Mouse (Mus musculus) hindbrain, embryonic 15.5 days (tissue): ENCODE results near the gene Cldn17. TPM values are rescaled to one million over a fixed set of nuclear protein-coding genes. Genes with fewer than 3 reads are reported as not detected.

Experiments
- ATAC-seq: fragments of 200-750 bp; cut with Nextera tagmentation; 2 replicates; pipeline ENCODE4 v1.8.0; 2017; ENCODE audit warnings: low read depth, moderate number of reproducible peaks, moderate TSS enrichment; ENCODE audit not compliant: low FRiP score
- H3K27ac ChIP-seq: fragments of 300-500 bp; sonication (generic); replicated peaks from 2 replicates; pipeline ENCODE4 v1.5.1; 2015; ENCODE audit warnings: mild to moderate bottlenecking, inconsistent platforms
- H3K27me3 ChIP-seq: fragments of 300-500 bp; sonication (generic); 2 replicates; pipeline ENCODE4 v1.6.1; 2015; ENCODE audit warnings: control low read depth, inconsistent platforms
- H3K36me3 ChIP-seq: fragments of 300-500 bp; sonication (generic); 2 replicates; pipeline ENCODE4 v1.6.1; 2015; ENCODE audit warnings: control low read depth, inconsistent platforms
- H3K4me1 ChIP-seq: fragments of 300-500 bp; sonication (generic); replicated peaks from 2 replicates; pipeline ENCODE4 v1.6.1; 2015; ENCODE audit warnings: control low read depth, inconsistent platforms
- H3K4me2 ChIP-seq: fragments of 300-500 bp; sonication (generic); 2 replicates; pipeline ENCODE4 v1.6.1; 2015; ENCODE audit warnings: moderate library complexity, mild to moderate bottlenecking, inconsistent platforms
- H3K4me3 ChIP-seq: fragments of 300-500 bp; sonication (generic); 2 replicates; pipeline ENCODE4 v1.5.1; 2015; ENCODE audit warnings: mild to moderate bottlenecking, inconsistent platforms
- H3K9ac ChIP-seq: fragments of 300-500 bp; sonication (generic); 2 replicates; pipeline ENCODE4 v1.6.1; 2015; ENCODE audit warnings: inconsistent platforms
- H3K9me3 ChIP-seq: fragments of 300-500 bp; sonication (generic); 2 replicates; pipeline ENCODE4 v1.6.1; 2016; ENCODE audit warnings: control low read depth, inconsistent platforms
- WGBS: fragments of 180-500 bp; shearing (Covaris S2); methylation state at CpG from one replicate; pipeline ENCODE4 v1.1.7; 2015; 5-methylcytosine and 5-hydroxymethylcytosine counted together
- polyA plus RNA-seq: library from polyadenylated mRNA; unstranded; fragments of >200 nt; fragmentation: Nextera tagmentation; extraction: Ambion mirVana; gene quantifications from 2 replicates; pipeline ENCODE4 v1.2.1, GENCODE M21; 2015

The Cldn17 gene
- not detected in 2 replicates for polyA plus RNA-seq

DNA sequence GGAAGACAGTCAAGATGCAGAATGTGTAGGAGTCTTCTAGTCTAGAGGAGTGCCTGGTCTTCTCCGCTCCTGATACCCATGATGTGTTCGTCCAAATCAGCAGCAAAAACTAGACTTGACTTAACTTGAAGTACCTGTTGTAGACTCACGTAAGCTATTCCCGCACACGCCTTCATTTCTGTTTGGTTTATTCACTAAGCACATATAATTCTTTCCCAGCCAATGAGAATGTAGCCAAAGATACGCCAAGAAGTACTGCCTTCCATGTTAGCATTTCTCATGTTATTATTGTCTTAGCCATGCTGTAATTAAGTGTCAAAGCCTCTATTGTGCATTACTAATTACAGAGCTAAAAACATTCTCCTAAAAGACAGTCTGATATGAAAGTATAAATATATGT, at the start of gene Cldn17:
TSS of gene Cldn17 (minus strand) at position 101 of the 400 bp plus-strand sequence.
- Histone ChIP-seq H3K9me3 (no peaks in the 10 kb centered on the region), H3K4me3 (no peak within 1 kb of the TSS), H3K27me3 (no peaks in the 10 kb centered on the region), H3K4me2 (no peak within 1 kb of the TSS), H3K4me1 (no peaks in the 10 kb centered on the region), H3K36me3 (no peaks in the 10 kb centered on the region), H3K27ac (no peak within 1 kb of the TSS), H3K9ac (no peak within 1 kb of the TSS)
- no peak for ATAC-seq
- WGBS: 97% methylated on average over 6 of the region's 6 CpGs

DNA sequence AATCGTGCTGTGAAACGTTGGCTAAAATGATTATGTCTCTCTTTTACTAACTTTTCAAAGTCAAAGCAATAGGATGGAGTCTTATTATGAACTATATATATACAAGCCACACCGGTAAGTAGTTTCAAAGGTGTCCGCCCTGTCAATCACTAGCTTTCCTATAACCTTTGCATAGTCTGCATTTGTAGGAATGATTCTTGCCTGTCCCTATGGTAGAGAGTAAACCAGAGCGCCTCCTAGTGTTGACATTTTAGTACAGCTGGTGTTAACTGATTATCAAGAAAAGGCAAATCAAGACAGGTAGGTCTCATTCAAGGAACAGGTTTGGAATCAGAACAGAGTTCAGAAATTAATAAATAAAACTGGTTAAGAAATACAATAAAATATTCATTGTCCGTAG, 35.7 kb upstream of the Cldn17 start:
- Histone ChIP-seq H3K4me3 (no peak overlapping the region), H3K4me1 (no peaks in the 10 kb centered on the region), H3K27ac (no peak overlapping the region), H3K9ac (no peak overlapping the region), H3K4me2 (no peak overlapping the region), H3K9me3 (no peaks in the 10 kb centered on the region), H3K36me3 (no peaks in the 10 kb centered on the region), H3K27me3 (no peaks in the 10 kb centered on the region)
- 59% methylated on average over 6 of the region's 6 CpGs for WGBS
- no peak for ATAC-seq

DNA sequence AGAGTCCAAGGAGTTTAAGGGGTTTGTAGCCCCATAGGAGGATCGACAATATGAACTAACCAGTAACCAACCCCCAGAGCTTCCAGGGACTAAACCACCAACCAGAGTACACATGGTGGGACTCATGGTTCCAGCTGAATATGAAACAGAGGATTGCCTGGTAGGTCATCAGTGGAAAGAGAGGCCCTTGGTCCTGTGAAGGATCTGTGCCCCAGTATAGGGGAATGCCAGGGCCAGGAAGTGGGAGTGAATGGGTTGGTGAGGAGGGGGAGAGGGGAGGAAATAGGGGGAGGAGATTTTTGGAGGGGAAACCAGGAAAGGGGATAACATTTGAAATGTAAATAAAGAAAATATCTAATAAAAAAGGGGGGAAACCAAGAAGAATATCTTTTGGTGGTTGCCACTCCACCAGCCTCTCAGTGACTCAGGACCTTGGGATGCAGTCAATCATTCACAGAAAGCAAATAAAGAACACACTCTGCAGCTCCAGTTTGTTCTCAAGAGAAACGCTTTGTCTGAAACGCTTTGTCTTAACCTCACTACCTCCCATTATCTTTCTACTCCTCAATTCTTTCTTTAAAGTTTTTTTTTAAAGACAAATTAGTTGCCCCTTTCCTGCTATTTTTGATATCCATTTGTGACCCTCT, 33.2 kb upstream of the Cldn17 start:
- H3K27me3 ChIP-seq: no peaks in the 10 kb centered on the region
- no peaks in the 10 kb centered on the region for H3K9me3 ChIP-seq
- no peak overlapping the region for H3K4me2 ChIP-seq
- H3K4me3 ChIP-seq: no peak overlapping the region
- no peak overlapping the region for H3K9ac ChIP-seq
- 55% methylated on average over 3 of the region's 3 CpGs for WGBS
- no peaks in the 10 kb centered on the region for H3K4me1 ChIP-seq
- H3K27ac ChIP-seq: no peak overlapping the region
- H3K36me3 ChIP-seq: no peaks in the 10 kb centered on the region
- no peak for ATAC-seq

DNA sequence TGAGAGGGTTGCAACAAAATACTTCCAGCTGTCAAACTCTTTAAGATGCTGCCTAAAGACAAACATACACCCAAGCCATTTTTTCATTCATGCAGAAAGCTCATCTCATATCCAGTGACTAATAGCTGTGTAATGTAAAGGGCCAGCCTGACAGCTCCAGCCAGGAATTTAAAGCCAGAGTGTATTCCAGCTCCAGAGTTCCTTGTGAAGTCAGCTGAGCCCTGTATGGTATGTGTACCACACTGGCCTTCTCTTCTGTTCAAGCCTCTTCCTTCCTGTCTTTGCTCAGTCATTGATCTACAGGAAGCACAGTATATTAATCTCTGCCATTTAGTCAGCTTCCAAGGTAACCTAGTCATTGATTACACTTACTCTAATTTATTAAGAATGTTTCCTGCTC, 4.6 kb upstream of the Cldn17 start:
- Histone ChIP-seq H3K27me3 (no peaks in the 10 kb centered on the region), H3K4me2 (no peak overlapping the region), H3K4me3 (no peak overlapping the region), H3K9ac (no peak overlapping the region), H3K36me3 (no peaks in the 10 kb centered on the region), H3K27ac (no peak overlapping the region), H3K9me3 (no peaks in the 10 kb centered on the region), H3K4me1 (no peaks in the 10 kb centered on the region)
- ATAC-seq: no peak

DNA sequence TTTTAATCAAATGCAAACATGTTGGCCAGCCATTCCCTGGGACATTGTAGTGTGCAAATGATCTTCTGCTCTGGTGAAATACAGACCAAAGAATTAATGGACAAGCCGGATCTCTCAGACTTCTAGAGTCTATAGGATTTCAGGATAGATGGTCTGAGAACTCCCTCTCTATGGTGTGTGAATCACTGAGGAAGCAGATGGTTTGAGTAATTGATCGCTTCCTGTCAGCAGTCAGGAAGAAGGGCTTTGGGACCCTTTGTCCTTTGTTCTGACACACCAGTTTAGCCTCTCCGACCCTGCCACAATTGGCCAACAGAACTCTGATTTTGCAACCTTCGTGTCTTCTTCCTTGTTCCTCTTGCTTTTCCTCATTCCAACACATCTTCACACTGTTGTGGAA, 1.4 kb upstream of the Cldn17 start:
- no peak for ATAC-seq
- Histone ChIP-seq H3K36me3 (no peaks in the 10 kb centered on the region), H3K4me3 (no peak overlapping the region), H3K9me3 (no peaks in the 10 kb centered on the region), H3K4me2 (no peak overlapping the region), H3K4me1 (no peaks in the 10 kb centered on the region), H3K9ac (no peak overlapping the region), H3K27me3 (no peaks in the 10 kb centered on the region), H3K27ac (no peak overlapping the region)
- WGBS: 78% methylated on average over 4 of the region's 4 CpGs

DNA sequence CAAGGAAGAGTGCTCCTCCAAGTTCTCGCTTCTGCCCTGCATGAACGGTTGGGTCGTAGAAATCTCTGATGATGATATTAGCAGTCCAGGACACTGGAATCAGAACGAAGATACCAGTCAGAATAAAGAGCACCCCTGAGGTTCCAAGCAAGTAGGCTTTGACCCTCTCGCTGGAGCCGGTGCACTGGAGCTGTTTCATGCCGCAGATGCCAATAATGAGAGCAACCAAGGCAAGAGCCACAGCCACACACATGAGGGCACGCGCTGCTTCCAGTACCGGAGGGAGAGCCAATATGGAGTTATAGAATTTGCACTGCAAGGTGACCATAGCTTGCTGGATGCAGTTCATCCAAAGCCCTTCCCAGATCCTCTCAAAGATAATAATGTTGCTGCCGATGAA, 440 bp downstream of the Cldn17 start:
- 95% methylated on average over 11 of the region's 11 CpGs for whole genome bisulfite sequencing
- Histone ChIP-seq H3K4me3 (no peak overlapping the region), H3K9ac (no peak overlapping the region)

DNA sequence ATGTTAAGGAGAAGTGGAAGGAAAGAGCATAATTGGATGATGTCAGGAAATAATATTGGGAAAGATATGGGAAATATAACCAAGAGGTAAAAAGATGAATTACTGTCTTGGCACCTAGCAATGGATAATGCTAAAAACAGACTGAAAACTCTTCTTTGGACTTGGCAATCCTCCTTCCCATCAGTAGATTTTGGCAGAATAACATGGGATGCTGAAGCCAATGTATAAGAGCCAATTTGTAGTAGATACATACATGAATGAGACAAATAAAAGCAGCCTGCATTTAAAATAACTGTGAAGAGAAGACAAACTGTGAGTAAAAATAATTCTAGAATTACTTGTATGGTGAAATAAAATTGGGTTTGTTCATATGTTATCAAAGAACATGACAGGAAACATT, 18.7 kb downstream of the Cldn17 start:
- Histone ChIP-seq H3K4me3 (no peak overlapping the region), H3K36me3 (no peaks in the 10 kb centered on the region), H3K9me3 (no peaks in the 10 kb centered on the region), H3K4me1 (no peaks in the 10 kb centered on the region), H3K27ac (no peak overlapping the region), H3K27me3 (no peaks in the 10 kb centered on the region), H3K9ac (no peak overlapping the region), H3K4me2 (no peak overlapping the region)
- no peak for ATAC-seq

More for the DNA sequence above, 440 bp downstream of the Cldn17 start:
- no peaks in the 10 kb centered on the region for H3K36me3 ChIP-seq
- H3K9me3 ChIP-seq: no peaks in the 10 kb centered on the region
- ATAC-seq: no peak
- H3K27ac ChIP-seq: no peak overlapping the region
- no peaks in the 10 kb centered on the region for H3K4me1 ChIP-seq
- no peak overlapping the region for H3K4me2 ChIP-seq
- H3K27me3 ChIP-seq: no peaks in the 10 kb centered on the region

DNA sequence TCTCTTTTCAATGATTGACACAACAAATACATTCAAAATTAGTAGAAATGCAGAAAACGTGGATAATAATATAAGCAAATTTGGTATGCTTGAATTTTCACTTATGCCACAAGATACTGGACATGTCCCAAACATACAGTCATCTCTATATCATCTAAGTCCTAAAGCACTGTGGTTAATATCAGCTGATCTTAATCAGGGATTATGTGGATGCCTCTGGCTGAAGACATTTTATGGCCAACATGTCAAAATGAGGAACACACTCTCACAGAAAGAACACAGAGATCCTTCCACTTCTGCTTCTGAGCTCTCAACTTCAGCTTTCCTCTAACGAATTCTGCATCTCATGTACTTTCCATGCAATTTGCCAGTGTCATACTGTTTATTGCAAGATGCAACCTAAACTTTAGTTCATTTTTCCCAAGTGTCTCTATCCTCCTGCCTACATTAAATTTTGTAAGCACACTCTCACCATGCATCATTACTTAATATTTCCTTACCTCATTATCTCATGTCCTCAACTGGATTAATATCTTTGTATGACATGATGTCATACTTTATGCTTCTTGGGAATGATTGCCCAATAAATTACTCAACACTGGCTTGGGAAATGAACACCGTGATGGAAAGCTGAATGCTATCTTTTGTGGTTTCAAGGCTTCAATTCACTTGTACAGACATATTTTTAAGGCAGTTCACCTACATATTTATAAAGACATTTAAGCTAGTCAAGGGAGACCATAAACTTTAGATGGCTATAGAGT, 26.6 kb downstream of the Cldn17 start:
- 86% methylated on average over 3 of the region's 3 CpGs for WGBS

DNA sequence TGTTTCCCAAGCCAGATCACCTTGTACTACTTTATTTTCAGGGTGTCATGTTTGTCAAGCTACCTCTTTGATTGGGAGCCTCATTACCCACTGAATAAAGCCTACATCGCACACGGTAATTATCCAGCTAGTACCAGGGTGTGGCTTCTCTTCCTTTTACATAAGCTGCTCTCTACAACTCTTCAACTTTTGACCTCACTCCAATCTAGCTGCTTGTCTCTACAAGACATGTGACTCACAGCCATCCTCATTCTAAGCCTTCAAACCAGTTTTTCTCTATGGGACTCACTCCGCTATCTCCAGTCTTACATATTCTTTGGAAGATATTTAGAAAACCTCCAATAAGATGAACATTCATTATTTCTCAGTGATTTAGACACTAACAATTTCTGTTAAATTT, 43.5 kb downstream of the Cldn17 start:
- no peak overlapping the region for H3K27ac ChIP-seq
- H3K27me3 ChIP-seq: no peaks in the 10 kb centered on the region
- WGBS: 84% methylated on average over 3 of the region's 3 CpGs
- H3K4me2 ChIP-seq: no peak overlapping the region
- H3K4me1 ChIP-seq: no peaks in the 10 kb centered on the region
- H3K36me3 ChIP-seq: no peaks in the 10 kb centered on the region
- ATAC-seq: no peak
- no peak overlapping the region for H3K4me3 ChIP-seq
- no peak overlapping the region for H3K9ac ChIP-seq
- no peaks in the 10 kb centered on the region for H3K9me3 ChIP-seq

More for the DNA sequence above, 26.6 kb downstream of the Cldn17 start:
- Histone ChIP-seq H3K4me2 (no peak overlapping the region), H3K27me3 (no peaks in the 10 kb centered on the region), H3K4me3 (no peak overlapping the region), H3K27ac (no peak overlapping the region), H3K4me1 (no peaks in the 10 kb centered on the region), H3K9me3 (no peaks in the 10 kb centered on the region), H3K9ac (no peak overlapping the region), H3K36me3 (no peaks in the 10 kb centered on the region)
- no peak for ATAC-seq

Other genes with a start within 250 kb of the Cldn17 start
- gene Grik1, start 216.7 kb downstream of the Cldn17 start, polyA plus RNA-seq: 34.5 and 39.0 TPM in 2 replicates
- not detected in 2 replicates for gene Cldn8, start 56.2 kb upstream of the Cldn17 start, polyA plus RNA-seq
- not detected in 2 replicates for gene Krtap24-1, start 105.3 kb upstream of the Cldn17 start, polyA plus RNA-seq
- gene 2310079G19Rik, start 120.7 kb upstream of the Cldn17 start, polyA plus RNA-seq: not detected in 2 replicates
- gene Krtap26-1, start 140.8 kb upstream of the Cldn17 start, polyA plus RNA-seq: not detected in 2 replicates
- not detected in 2 replicates for gene Krtap27-1, start 164.7 kb upstream of the Cldn17 start, polyA plus RNA-seq
- not detected in 2 replicates for gene 2310061N02Rik, start 201.0 kb upstream of the Cldn17 start, polyA plus RNA-seq
- gene Krtap13-1, start 221.9 kb upstream of the Cldn17 start, polyA plus RNA-seq: not detected in 2 replicates
- gene Krtap13, start 244.7 kb upstream of the Cldn17 start, polyA plus RNA-seq: not detected in 2 replicates